In genomic region chr7:118258451-118258850, GRCm38 (mm10) we compare ENCODE assay signal across 19 mouse cellular contexts.
"Had no signal": no experiment of that assay in that cellular context is flagged by ENCODE, and none has a peak within 500 bp of the region (broad histone marks: within the 10 kb centered on the region; RNA-seq: fewer than 3 reads in every experiment).

No protein-coding gene starts in this region.

- H3K36me3 ChIP-seq: limb, embryonic 10.5 days; limb, embryonic 13.5 days; liver, embryonic 12.5 days; liver, embryonic 15.5 days; lung, embryonic 15.5 days had no signal

- ATAC-seq: inflammation-experienced regulatory T-cells, adult 6 months; intestine, embryonic 16.5 days; liver, embryonic 12.5 days had no signal

- H3K27me3 ChIP-seq: limb, embryonic 13.5 days; liver, embryonic 12.5 days; liver, embryonic 15.5 days; lung, embryonic 15.5 days had no signal

- H3K4me1 ChIP-seq: limb, embryonic 13.5 days; lung, embryonic 15.5 days had no signal

- H3K27ac ChIP-seq: limb, embryonic 10.5 days; limb, embryonic 13.5 days; liver, embryonic 12.5 days; liver, embryonic 15.5 days; lung, embryonic 15.5 days; stomach, postnatal 0 days had no signal

- DNase-seq: kidney, adult 18-20 months; kidney, adult 9 months; kidney, postnatal 14 days; kidney, postnatal 4 days; liver; midbrain, embryonic 14.5 days; right cerebral cortex, adult 18-20 months; right cerebral cortex, postnatal 14 days; right cerebral cortex, postnatal 4 days; thymus, adult 18-20 months; thymus, postnatal 14 days had no signal

- H3K4me3 ChIP-seq: limb, embryonic 10.5 days; limb, embryonic 13.5 days; liver, embryonic 12.5 days; liver, embryonic 15.5 days; lung, embryonic 15.5 days had no signal
